Mouse (Mus musculus): Measurements from ENCODE around the gene Pik3r5. TPM values are rescaled to one million over a fixed set of nuclear protein-coding genes. Genes with fewer than 3 reads are reported as not detected.

Gene Pik3r5
- total RNA-seq, 4 experiments from 2014 or later = 1.7 to 6.8 (median 3.3) TPM

- no peak for DNase-seq (ENCODE audit: low spot score in 2 of 2)
These were observed 15.3 kb downstream of the Pik3r5 start for GRCm38 (mm10) chr11:68447242-68447641.

GRCm38 (mm10) chr11:68448356-68448755 lies 16.4 kb downstream of the Pik3r5 start:
- DNase-seq (ENCODE audit: low spot score in 2 of 2) = no peak

- DNase-seq (ENCODE audit: low spot score in 2 of 2) = no peak
These were observed 19.4 kb downstream of the Pik3r5 start for GRCm38 (mm10) chr11:68451282-68451735.

- no peak for DNase-seq (ENCODE audit: low spot score in 2 of 2)
These were observed 20.0 kb downstream of the Pik3r5 start for GRCm38 (mm10) chr11:68451747-68452405.

GRCm38 (mm10) chr11:68452740-68453139 lies 20.8 kb downstream of the Pik3r5 start:
- DNase-seq (ENCODE audit: low spot score in 2 of 2) = no peak

GRCm38 (mm10) chr11:68453301-68453700 lies 21.4 kb downstream of the Pik3r5 start:
- DNase-seq (ENCODE audit: low spot score in 2 of 2) = no peak

GRCm38 (mm10) chr11:68458086-68458485 lies 26.2 kb downstream of the Pik3r5 start:
- no peak for DNase-seq (ENCODE audit: low spot score in 2 of 2)

- no peak for DNase-seq (ENCODE audit: low spot score in 2 of 2)
These were observed 27.1 kb downstream of the Pik3r5 start for GRCm38 (mm10) chr11:68459021-68459420.

- DNase-seq (ENCODE audit: low spot score in 2 of 2) = no peak
These were observed 27.6 kb downstream of the Pik3r5 start for GRCm38 (mm10) chr11:68459486-68459885.

- no peak for DNase-seq (ENCODE audit: low spot score in 2 of 2)
These were observed 30.8 kb downstream of the Pik3r5 start for GRCm38 (mm10) chr11:68462716-68463115.

- no peak for DNase-seq (ENCODE audit: low spot score in 2 of 2)
These were observed 32.3 kb downstream of the Pik3r5 start for GRCm38 (mm10) chr11:68464260-68464659.

- DNase-seq (ENCODE audit: low spot score in 2 of 2) = no peak
These were observed 33.2 kb downstream of the Pik3r5 start for GRCm38 (mm10) chr11:68465090-68465489.

GRCm38 (mm10) chr11:68467441-68467840 lies 35.5 kb downstream of the Pik3r5 start:
- DNase-seq (ENCODE audit: low spot score in 2 of 2) = no peak

- DNase-seq (ENCODE audit: low spot score in 2 of 2) = no peak
These were observed 36.2 kb downstream of the Pik3r5 start for GRCm38 (mm10) chr11:68467962-68468612.

- DNase-seq (ENCODE audit: low spot score in 2 of 2) = no peak
These were observed 37.0 kb downstream of the Pik3r5 start for GRCm38 (mm10) chr11:68468886-68469285.

- no peak for DNase-seq (ENCODE audit: low spot score in 2 of 2)
These were observed 40.4 kb downstream of the Pik3r5 start for GRCm38 (mm10) chr11:68472162-68472849.

GRCm38 (mm10) chr11:68474600-68474999 lies 42.7 kb downstream of the Pik3r5 start:
- DNase-seq (ENCODE audit: low spot score in 2 of 2) = no peak

- no peak for DNase-seq (ENCODE audit: low spot score in 2 of 2)
These were observed 43.8 kb downstream of the Pik3r5 start for GRCm38 (mm10) chr11:68475676-68476075.

GRCm38 (mm10) chr11:68477661-68478060 lies 45.7 kb downstream of the Pik3r5 start:
- no peak for DNase-seq (ENCODE audit: low spot score in 2 of 2)

- no peak for DNase-seq (ENCODE audit: low spot score in 2 of 2)
These were observed 46.7 kb downstream of the Pik3r5 start for GRCm38 (mm10) chr11:68478574-68478981.

- no peak for DNase-seq (ENCODE audit: low spot score in 2 of 2)
These were observed 48.7 kb downstream of the Pik3r5 start for GRCm38 (mm10) chr11:68480660-68481059.

- DNase-seq (ENCODE audit: low spot score in 2 of 2) = no peak
These were observed 50.1 kb downstream of the Pik3r5 start for GRCm38 (mm10) chr11:68482001-68482400.
